Mouse (Mus musculus) erythroblast, embryonic 14.5 days (primary cell): ENCODE measurements around the gene Mtch2. TPM values are rescaled to one million over a fixed set of nuclear protein-coding genes. Genes with fewer than 3 reads are reported as not detected.

Experiments
- H3K27me3 ChIP-seq: 2 replicates; pipeline ENCODE4 v1.6.1; 2012; ENCODE audit warnings: inconsistent platforms; ENCODE audit not compliant: control insufficient read depth
- H3K36me3 ChIP-seq: 2 replicates; pipeline ENCODE4 v1.6.1; 2012; ENCODE audit warnings: mild to moderate bottlenecking, inconsistent platforms; ENCODE audit not compliant: control insufficient read depth
- H3K4me1 ChIP-seq: 2 replicates; pipeline ENCODE4 v1.6.1; 2012; ENCODE audit warnings: inconsistent platforms; ENCODE audit not compliant: control insufficient read depth
- H3K4me3 ChIP-seq: replicated peaks from 2 replicates; pipeline ENCODE3; 2012; ENCODE audit warnings: moderate library complexity, mild to moderate bottlenecking, inconsistent platforms
- H3K9me3 ChIP-seq: 2 replicates; pipeline ENCODE4 v1.6.1; 2012; ENCODE audit warnings: low read length, inconsistent platforms, mixed read lengths; ENCODE audit not compliant: control insufficient read depth
- GATA1 ChIP-seq: IDR thresholded peaks from 2 replicates; pipeline ENCODE4 v1.6.1; 2012; ENCODE audit warnings: low read length, inconsistent platforms, mixed read lengths
- TAL1 ChIP-seq: IDR thresholded peaks from 3 replicates; pipeline ENCODE4 v1.6.1; 2012; ENCODE audit warnings: low read length, inconsistent platforms, mixed read lengths
- polyA plus RNA-seq: library from polyadenylated mRNA; stranded (reverse); fragments of >175 nt; gene quantifications from 2 replicates; pipeline ENCODE4 v1.2.3, GENCODE M21; 2012

Mtch2 gene
- polyA plus RNA-seq, 1 experiment: 1.8 TPM

DNA sequence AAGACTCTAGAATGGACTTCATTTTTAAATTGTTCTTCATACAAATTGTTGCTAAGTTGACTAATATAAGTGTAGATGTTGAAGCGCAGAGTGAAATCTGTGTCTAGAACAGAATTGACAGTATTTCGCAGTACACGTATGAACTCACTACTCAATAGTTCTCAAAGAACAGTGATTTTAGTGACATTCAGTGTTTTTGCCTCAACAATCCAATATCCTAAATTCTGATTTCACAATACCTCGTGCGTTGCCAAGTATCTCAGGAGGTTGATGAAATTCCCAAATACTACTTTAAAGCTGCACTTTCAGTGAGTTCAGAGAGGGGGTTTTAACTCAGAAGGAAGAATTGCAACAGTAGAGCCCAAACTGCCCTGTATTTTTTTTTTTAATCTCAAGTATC, 1.4 kb downstream of the Mtch2 start:
- H3K36me3 ChIP-seq: peaks cover 41% of the 10 kb centered on the region
- H3K9me3 ChIP-seq: no peaks in the 10 kb centered on the region
- peak overlapping the region; percentile 89 for H3K4me3 ChIP-seq
- H3K4me1 ChIP-seq: peaks cover 46% of the 10 kb centered on the region
- no peaks in the 10 kb centered on the region for H3K27me3 ChIP-seq
- TF ChIP-seq GATA1 (no peak), TAL1 (no peak)

DNA sequence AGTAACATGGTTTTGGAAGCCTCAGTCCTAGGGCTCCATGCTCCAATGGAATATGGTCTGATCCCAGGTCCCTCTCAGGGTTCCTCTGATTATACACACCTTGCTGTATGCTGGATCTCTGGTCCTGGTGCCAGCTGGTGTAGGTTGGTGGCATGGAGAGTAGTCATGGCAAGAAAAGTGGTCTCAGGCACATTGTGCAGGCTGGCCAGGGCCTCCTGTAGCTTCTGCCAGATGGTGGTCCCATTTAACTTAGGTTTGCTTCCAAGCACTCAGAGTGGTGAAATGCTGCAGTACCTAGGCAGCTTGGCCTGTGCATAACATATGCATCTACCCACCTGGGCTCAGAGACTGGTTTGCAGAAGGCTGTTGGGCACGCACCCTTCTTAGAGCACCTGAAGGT, 3.4 kb downstream of the Mtch2 start:
- Histone ChIP-seq H3K4me3 (no peak overlapping the region), H3K9me3 (no peaks in the 10 kb centered on the region), H3K27me3 (no peaks in the 10 kb centered on the region), H3K4me1 (peaks cover 43% of the 10 kb centered on the region), H3K36me3 (peaks cover 60% of the 10 kb centered on the region)
- no peak for TF ChIP-seq GATA1
- no peak for TF ChIP-seq TAL1

DNA sequence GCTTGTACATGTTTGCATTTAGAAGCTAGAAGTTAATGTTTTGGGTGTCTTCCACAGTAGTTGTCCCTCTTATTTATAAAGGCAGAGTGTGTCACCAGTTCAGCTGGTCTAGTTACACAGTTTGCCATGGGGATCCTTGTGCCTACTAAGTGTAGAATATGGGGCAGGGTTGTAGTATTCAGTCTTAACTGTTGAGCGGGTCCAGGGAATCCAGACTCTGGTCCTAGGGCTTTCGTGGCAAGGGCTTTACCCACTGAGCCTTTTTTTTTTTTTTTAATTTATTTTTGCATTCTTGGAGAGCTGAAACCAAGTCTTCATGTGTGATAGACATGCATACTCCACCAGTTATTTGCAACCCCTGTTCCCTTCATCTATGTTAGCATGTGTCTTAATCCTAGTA, 14.5 kb downstream of the Mtch2 start:
- no peaks in the 10 kb centered on the region for H3K9me3 ChIP-seq
- no peaks in the 10 kb centered on the region for H3K27me3 ChIP-seq
- no peak overlapping the region for H3K4me3 ChIP-seq
- H3K4me1 ChIP-seq: peaks cover under 1% of the 10 kb centered on the region; the same call in 1 of the 2 replicates
- no peak for TF ChIP-seq GATA1
- no peak for TF ChIP-seq TAL1
- peaks cover 89% of the 10 kb centered on the region for H3K36me3 ChIP-seq

DNA sequence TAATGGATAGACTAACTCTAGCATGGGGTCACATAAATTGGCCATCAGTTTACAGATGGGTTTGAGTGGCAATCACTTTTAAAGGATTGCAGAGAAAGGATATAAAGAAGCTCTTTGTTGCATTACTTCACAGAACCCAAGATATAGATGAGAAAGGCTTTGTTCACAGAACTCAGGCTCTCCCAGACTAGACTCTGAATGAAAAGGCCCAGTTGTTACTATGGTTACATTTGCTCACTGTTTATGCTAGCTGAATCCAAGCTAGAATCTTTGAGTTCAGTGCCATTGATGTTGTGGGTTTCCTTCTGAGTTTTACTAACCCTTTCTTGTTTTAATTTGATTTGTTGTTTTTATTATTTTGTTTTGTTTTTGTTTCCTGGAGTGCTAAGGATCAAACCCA, 17.2 kb downstream of the Mtch2 start:
- Histone ChIP-seq H3K36me3 (peaks cover 90% of the 10 kb centered on the region), H3K27me3 (no peaks in the 10 kb centered on the region), H3K9me3 (no peaks in the 10 kb centered on the region), H3K4me1 (peaks cover 23% of the 10 kb centered on the region), H3K4me3 (no peak overlapping the region)
- TF ChIP-seq TAL1 (no peak), GATA1 (no peak)

DNA sequence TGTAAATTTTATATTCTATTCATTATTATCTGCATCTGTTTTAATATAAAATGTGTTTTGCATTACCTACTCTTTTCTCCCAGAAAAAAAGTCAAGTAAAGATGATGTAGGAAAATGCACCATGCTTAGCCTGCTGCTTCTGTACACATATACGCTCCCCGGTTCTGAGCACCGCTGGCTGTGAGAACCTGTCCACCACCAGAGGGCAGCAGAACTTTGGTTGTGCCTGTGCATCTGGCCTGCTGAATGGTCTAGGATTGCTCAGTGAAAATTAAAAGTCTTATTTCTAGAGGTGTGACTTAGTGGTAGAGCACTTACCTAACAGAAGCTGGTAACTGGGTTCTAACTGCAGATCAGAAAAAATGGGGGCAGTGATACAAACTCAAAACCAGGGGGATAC, 19.6 kb downstream of the Mtch2 start:
- H3K36me3 ChIP-seq: peaks cover 66% of the 10 kb centered on the region
- no peak overlapping the region for H3K4me3 ChIP-seq
- no peaks in the 10 kb centered on the region for H3K9me3 ChIP-seq
- TF ChIP-seq GATA1 (no peak), TAL1 (no peak)
- H3K27me3 ChIP-seq: no peaks in the 10 kb centered on the region
- peaks cover 46% of the 10 kb centered on the region for H3K4me1 ChIP-seq

DNA sequence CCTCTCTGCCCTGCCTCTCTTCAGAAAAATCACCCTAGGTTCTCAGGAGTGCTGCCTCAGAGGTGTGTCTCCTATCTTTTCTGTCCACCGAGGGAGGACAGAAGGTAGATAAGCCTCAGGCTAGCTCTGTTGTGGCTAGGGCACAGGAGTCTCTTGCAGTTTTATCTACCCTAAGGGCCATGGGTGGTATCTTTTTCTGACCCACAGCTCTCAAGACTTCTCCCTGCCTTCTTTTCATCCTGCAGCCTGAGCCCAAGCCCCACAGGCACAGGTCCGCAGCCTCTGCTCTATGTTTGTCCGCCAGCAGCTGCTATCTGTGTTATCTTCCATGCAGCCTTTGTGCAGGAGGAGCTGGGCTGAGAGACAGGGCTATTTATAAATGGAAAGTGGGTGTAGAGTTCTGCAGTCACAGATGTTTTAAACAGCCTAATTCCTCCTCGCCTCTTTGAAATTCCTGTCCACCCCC, 23.2 kb downstream of the Mtch2 start:
- Histone ChIP-seq H3K27me3 (no peaks in the 10 kb centered on the region), H3K4me3 (peak overlapping the region; percentile 45), H3K4me1 (peaks cover 54% of the 10 kb centered on the region), H3K9me3 (no peaks in the 10 kb centered on the region), H3K36me3 (peaks cover 36% of the 10 kb centered on the region)
- peak; percentile 59 for TF ChIP-seq GATA1
- peak; percentile 34; the same call in 1 of the 3 replicates for TF ChIP-seq TAL1

DNA sequence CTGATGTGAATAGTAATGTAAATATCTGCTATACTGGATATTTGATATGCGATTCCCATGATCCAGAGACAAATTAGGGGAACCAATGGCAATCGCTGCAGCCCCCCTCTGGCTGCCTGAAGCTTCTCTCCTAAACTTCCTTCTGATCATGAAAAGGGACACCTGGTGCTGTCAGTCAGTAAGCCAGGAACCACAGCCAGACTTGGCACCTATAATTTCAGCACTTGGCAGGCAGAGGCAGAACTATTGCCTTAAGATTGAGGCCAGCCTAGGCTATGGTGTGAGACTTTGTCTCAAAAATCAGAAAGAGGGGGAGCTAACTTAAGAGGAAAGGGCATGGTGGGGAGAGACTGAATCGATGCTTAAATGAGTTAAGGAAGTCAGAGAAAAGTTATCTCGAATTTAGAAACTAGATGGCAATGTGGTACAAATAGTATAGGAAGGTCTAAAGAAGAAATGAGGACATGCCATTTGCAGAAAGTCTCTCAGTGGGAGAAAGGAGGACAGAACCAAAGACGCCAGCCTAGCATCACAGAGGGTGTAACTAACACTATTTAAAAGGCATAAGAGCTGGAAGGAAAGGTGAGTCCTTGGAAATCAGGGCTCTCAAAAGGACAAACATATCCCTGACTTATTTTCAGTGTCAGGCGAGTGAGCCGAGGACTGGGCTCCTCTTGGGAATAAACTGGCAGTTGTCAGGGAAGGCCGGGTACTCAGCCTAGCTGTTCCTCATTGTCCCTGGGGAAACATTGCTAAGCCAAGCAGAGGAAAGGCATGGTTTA, 24.4 kb downstream of the Mtch2 start:
- Histone ChIP-seq H3K9me3 (no peaks in the 10 kb centered on the region), H3K4me1 (peaks cover 56% of the 10 kb centered on the region), H3K36me3 (peaks cover 24% of the 10 kb centered on the region), H3K27me3 (no peaks in the 10 kb centered on the region), H3K4me3 (no peak overlapping the region)
- TF ChIP-seq GATA1 (no peak), TAL1 (no peak)

DNA sequence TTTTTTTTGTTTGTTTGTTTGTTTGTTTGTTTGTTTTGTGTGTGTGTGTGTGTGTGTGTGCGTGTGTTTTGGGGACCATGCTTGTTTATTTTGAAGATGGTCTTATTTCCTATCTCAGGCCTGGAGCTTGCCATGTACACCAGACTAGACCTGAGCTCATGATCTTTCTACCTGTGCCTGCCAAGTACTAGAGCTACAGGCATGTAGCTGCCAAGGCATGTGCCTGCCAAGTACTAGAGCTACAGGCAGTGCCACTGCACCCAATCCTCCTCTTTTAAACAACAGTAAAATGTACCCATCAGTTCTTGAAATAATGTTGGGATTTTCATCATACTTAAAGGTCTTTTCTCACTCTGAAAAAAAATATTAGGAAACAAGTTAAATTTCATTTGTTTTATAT, 27.1 kb downstream of the Mtch2 start:
- Histone ChIP-seq H3K27me3 (peaks cover 8% of the 10 kb centered on the region), H3K4me1 (peaks cover 38% of the 10 kb centered on the region), H3K4me3 (no peak overlapping the region), H3K9me3 (no peaks in the 10 kb centered on the region), H3K36me3 (peaks cover under 1% of the 10 kb centered on the region; the same call in 1 of the 2 replicates)
- TF ChIP-seq GATA1: no peak
- no peak for TF ChIP-seq TAL1

DNA sequence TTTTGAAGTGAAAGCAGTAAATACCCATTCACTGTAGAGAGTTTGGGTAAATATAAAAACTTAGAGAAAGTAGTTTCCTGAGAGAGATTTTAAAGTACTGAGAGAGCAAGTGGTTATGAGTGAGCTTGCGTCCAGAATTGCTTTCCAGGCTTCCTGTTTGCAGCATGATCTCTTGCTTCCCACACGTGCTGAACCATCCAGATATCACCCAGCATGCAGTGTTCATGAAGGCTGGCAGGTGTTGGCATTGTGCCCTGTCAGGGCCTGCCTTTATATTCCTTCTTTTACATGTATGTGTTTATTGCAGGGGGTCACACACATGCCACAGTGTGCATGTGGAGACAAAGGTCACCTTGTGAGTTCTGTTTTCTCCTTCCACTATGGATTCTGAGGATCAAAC, 28.3 kb downstream of the Mtch2 start:
- no peaks in the 10 kb centered on the region for H3K36me3 ChIP-seq
- H3K4me3 ChIP-seq: no peak overlapping the region
- TF ChIP-seq TAL1 (no peak), GATA1 (no peak)
- H3K9me3 ChIP-seq: no peaks in the 10 kb centered on the region
- H3K4me1 ChIP-seq: peaks cover 39% of the 10 kb centered on the region
- H3K27me3 ChIP-seq: peaks cover 19% of the 10 kb centered on the region
